Mouse (Mus musculus) liver (tissue): ENCODE data around the gene Olfr218.
"Not testable (repeated sequence)": the region's sequence is repeated elsewhere in the genome, so short reads cannot be mapped to it uniquely, and the experiment has no call there.

Experiments used
- DNase-seq: peaks from one replicate; pipeline ENCODE4 v3.0.0-alpha.2; 2020; ENCODE audit warnings: mixed read lengths

The Olfr218 gene

GRCm38 (mm10) chr1:173197508-173197907 is at the start of gene Olfr218:
Gene Olfr218 (plus strand): TSS chr1:173197808.
- DNase-seq = no peak

- DNase-seq = no peak
These were observed 23.3 kb upstream of the Olfr218 start for GRCm38 (mm10) chr1:173174154-173174842.

GRCm38 (mm10) chr1:173190540-173190939 is 7.1 kb upstream of the Olfr218 start, which contains the start of gene Olfr1406:
Gene Olfr1406 (minus strand): TSS chr1:173190640.
- no peak for DNase-seq

GRCm38 (mm10) chr1:173192059-173192458 is 5.5 kb upstream of the Olfr218 start:
- DNase-seq = no peak

DNA sequence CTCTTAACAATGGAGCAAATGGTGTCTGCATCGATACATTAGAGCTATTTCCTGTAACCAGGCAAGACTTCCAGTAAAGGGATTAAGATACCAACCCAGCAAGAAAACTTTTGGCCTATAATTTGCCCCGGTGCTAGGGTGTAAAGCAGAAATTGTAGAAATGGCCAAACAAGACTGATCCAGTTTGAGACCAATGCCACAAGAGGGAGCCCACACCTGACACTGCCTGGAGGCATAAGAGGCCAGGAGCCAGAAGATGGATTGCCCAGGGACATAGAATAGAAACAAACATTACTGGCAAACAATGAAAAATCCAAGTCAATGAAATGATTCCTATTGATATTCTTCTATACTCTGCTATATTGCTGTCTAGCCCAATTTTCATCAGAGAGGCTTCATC is 1.2 kb upstream of the Olfr218 start:
- no peak for DNase-seq

- no peak for DNase-seq
These were observed 14.5 kb downstream of the Olfr218 start, which contains the start of gene Olfr1404 for GRCm38 (mm10) chr1:173212092-173212491. Gene Olfr1404 (plus strand): TSS chr1:173212392.

- no peak for DNase-seq
These were observed 18.9 kb downstream of the Olfr218 start for GRCm38 (mm10) chr1:173216481-173216880.

DNA sequence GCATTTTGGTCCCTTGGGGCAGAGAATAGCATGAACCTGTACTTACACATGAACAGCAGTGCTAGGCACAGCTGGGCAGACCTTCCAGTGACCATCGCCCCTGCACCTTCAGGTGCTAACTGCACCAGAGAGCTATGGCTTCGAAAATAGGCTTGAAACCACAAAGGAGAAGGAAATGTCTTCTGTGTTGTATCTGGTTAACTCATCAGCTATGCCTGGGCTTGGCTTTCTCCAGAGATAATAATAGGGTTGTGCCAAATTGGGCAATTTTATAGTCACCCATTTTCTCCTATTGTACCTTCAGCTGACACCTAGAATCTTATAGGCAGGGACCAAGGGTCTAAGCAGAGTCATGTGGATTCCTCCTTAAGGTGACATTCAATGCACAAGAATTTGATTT is 29.5 kb downstream of the Olfr218 start, which contains the start of gene Fcer1a:
TSS of gene Fcer1a (minus strand) at position 134 of the 400 bp plus-strand sequence.
- DNase-seq = no peak

GRCm38 (mm10) chr1:173237004-173237403 is 39.4 kb downstream of the Olfr218 start:
- DNase-seq = not testable (repeated sequence)

DNA sequence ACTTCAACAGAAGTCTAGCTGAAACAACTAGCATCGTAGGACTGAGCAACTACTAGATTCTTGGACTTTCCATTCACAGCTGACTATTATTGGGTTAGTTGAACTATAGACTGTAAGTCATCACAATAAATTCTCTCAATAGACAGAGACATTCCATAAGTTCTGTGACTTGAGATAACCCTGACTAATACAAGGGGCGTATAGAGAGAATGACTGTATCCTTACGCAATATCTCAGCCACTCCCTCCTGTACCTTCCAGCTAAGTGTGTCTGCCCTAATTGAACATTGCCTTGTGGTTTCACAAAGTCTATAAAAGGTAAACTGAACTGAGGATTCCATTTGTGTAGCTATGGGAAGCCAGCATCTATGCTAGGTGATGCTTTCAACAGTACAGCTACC is 52.3 kb downstream of the Olfr218 start:
- no peak for DNase-seq
